ENCODE assay signal across 8 mouse cellular contexts in genomic region chr11:96943746-96944304, GRCm38 (mm10). TPM values are rescaled to one million over a fixed set of nuclear protein-coding genes. Genes with fewer than 3 reads are reported as not detected.
DNase-seq lines count a peak whose midpoint lies in the region; ATAC-seq and TF ChIP-seq lines count a peak whose summit lies in the region.

Gene Pnpo, minus strand, starts transcription at chr11:96943986.

- peak; percentile 96 for DNase-seq in heart, postnatal 10 days
- DNase-seq in large intestine, adult 2 months (ENCODE audit: low read depth, low spot score), result no peak
- peak; percentile 93 for DNase-seq in liver, postnatal 0 days
- peak; percentile 89 for DNase-seq in testis, postnatal 10 days (ENCODE audit: low spot score)

- no peak for TF ChIP-seq CTCF in E14TG2a.4 (conservative IDR thresholded peaks at IDR 0.05; ENCODE audit: low read length)
- TF ChIP-seq CTCF in liver, postnatal 0 days (IDR thresholded peaks at IDR 0.05; ENCODE audit: low read depth), result no peak

- peak; percentile 71; the same call in 1 of the 2 replicates for TF ChIP-seq EP300 in liver, postnatal 0 days (IDR thresholded peaks at IDR 0.05; ENCODE audit: low read depth)

- H3K4me3 ChIP-seq in E14TG2a.4 (replicated peaks; ENCODE audit: low read length), result peak within 1 kb of the TSS; percentile 85
- peak within 1 kb of the TSS; percentile 54 for H3K4me3 ChIP-seq in forebrain, embryonic 13.5 days
- peak within 1 kb of the TSS; percentile 71 for H3K4me3 ChIP-seq in liver, postnatal 0 days (ENCODE audit: low read depth, low read length)
- H3K4me3 ChIP-seq in neural tube, embryonic 14.5 days (ENCODE audit: low read depth, low read length), result peak within 1 kb of the TSS; percentile 45

- no peaks in the 10 kb centered on the region for H3K9me3 ChIP-seq in E14TG2a.4 (ENCODE audit: low read length)
- no peaks in the 10 kb centered on the region for H3K9me3 ChIP-seq in forebrain, embryonic 13.5 days (replicated peaks)
- no peaks in the 10 kb centered on the region for H3K9me3 ChIP-seq in liver, postnatal 0 days (ENCODE audit: low read length)
- H3K9me3 ChIP-seq in neural tube, embryonic 14.5 days (ENCODE audit: control insufficient read depth, low read length), result no peaks in the 10 kb centered on the region

- peak within 1 kb of the TSS; percentile 67 for H3K9ac ChIP-seq in forebrain, embryonic 13.5 days
- peak within 1 kb of the TSS; percentile 84 for H3K9ac ChIP-seq in liver, postnatal 0 days (replicated peaks)
- peak within 1 kb of the TSS; percentile 50 for H3K9ac ChIP-seq in neural tube, embryonic 14.5 days (replicated peaks; ENCODE audit: low read depth, low read length)

- WGBS in forebrain, embryonic 13.5 days, result 1% methylated on average over 29 of the region's 29 CpGs
- under 1% methylated on average over 29 of the region's 29 CpGs for WGBS in large intestine, adult 2 months
- WGBS in liver, postnatal 0 days (ENCODE audit: insufficient replicate concordance), result under 1% methylated on average over 29 of the region's 29 CpGs
- 1% methylated on average over 29 of the region's 29 CpGs for WGBS in neural tube, embryonic 14.5 days

- intact Hi-C loops in heart, postnatal 10 days (cut with DNase I), result no loop called here

- peaks cover 3% of the 10 kb centered on the region; the same call in 1 of the 2 replicates for H3K27me3 ChIP-seq in E14TG2a.4 (ENCODE audit: insufficient read depth, low read length)
- H3K27me3 ChIP-seq in forebrain, embryonic 13.5 days, result peaks cover 7% of the 10 kb centered on the region; the same call in 1 of the 2 replicates
- no peaks in the 10 kb centered on the region for H3K27me3 ChIP-seq in liver, postnatal 0 days (ENCODE audit: insufficient read depth, low read length)
- no peaks in the 10 kb centered on the region for H3K27me3 ChIP-seq in neural tube, embryonic 14.5 days (ENCODE audit: control insufficient read depth, insufficient read depth, low read length)

- H3K27ac ChIP-seq in forebrain, embryonic 13.5 days, result no peak within 1 kb of the TSS
- H3K27ac ChIP-seq in liver, postnatal 0 days (ENCODE audit: low read depth), result peak within 1 kb of the TSS; percentile 97
- H3K27ac ChIP-seq in neural tube, embryonic 14.5 days (ENCODE audit: low read depth, low read length), result peak within 1 kb of the TSS; percentile 35

- H3K36me3 ChIP-seq in E14TG2a.4 (ENCODE audit: insufficient read depth, low read length), result peaks cover 68% of the 10 kb centered on the region
- H3K36me3 ChIP-seq in forebrain, embryonic 13.5 days (ENCODE audit: poor library complexity, severe bottlenecking), result no peaks in the 10 kb centered on the region
- peaks cover 33% of the 10 kb centered on the region for H3K36me3 ChIP-seq in liver, postnatal 0 days (replicated peaks; ENCODE audit: insufficient read depth, low read length)
- H3K36me3 ChIP-seq in neural tube, embryonic 14.5 days (ENCODE audit: control insufficient read depth, insufficient read depth, low read length), result no peaks in the 10 kb centered on the region

- peak; percentile 96 for ATAC-seq in cerebellum, adult (ENCODE audit: insufficient number of reproducible peaks, low FRiP score, low TSS enrichment)
- peak; percentile 99 for ATAC-seq in forebrain, embryonic 13.5 days
- ATAC-seq in liver, postnatal 0 days, result peak; percentile 89
- ATAC-seq in neural tube, embryonic 14.5 days (ENCODE audit: low read depth), result peak; percentile 99

- H3K4me2 ChIP-seq in forebrain, embryonic 13.5 days, result peak within 1 kb of the TSS; percentile 95
- peak within 1 kb of the TSS; percentile 91 for H3K4me2 ChIP-seq in liver, postnatal 0 days (ENCODE audit: low read depth, low read length)
- peak within 1 kb of the TSS; percentile 73 for H3K4me2 ChIP-seq in neural tube, embryonic 14.5 days (ENCODE audit: low read depth, low read length)

- peaks cover 67% of the 10 kb centered on the region for H3K4me1 ChIP-seq in E14TG2a.4 (replicated peaks; ENCODE audit: low read depth, low read length)
- H3K4me1 ChIP-seq in forebrain, embryonic 13.5 days, result peaks cover 17% of the 10 kb centered on the region
- H3K4me1 ChIP-seq in liver, postnatal 0 days (ENCODE audit: insufficient read depth), result peaks cover 67% of the 10 kb centered on the region
- H3K4me1 ChIP-seq in neural tube, embryonic 14.5 days (ENCODE audit: control insufficient read depth, insufficient read depth, low read length), result peaks cover 9% of the 10 kb centered on the region

RNA-seq across cellular contexts. Expression of gene Pnpo, which starts in this region (rescaled TPM):
- polyA plus RNA-seq in forebrain, embryonic 13.5 days (2015; fragmentation: Nextera tagmentation; extraction: Ambion mirVana), result 13.9 and 20.0 TPM in 2 replicates
- 10 to 100 TPM; 11.8 to 12.8 TPM for total RNA-seq in heart, postnatal 10 days (2021)
- 59.4 and 66.0 TPM in 2 replicates for polyA plus RNA-seq in large intestine, adult 2 months (2012; rRNA removed)
- 271 and 273 TPM in 2 replicates for polyA plus RNA-seq in liver, postnatal 0 days (2015; fragmentation: Nextera tagmentation; extraction: Ambion mirVana)
- 21.7 and 23.4 TPM in 2 replicates for polyA plus RNA-seq in neural tube, embryonic 14.5 days (2014; fragmentation: Nextera tagmentation; extraction: Ambion mirVana)
